Mouse (Mus musculus) brain, embryonic 14.5 days (tissue): ENCODE results near the gene Emilin3.

Experiments used
- CTCF ChIP-seq: fragments of 200-500 bp; IDR thresholded peaks from 2 replicates; pipeline ENCODE4 v1.5.1; 2012; ENCODE audit warnings: inconsistent platforms, mild to moderate bottlenecking, moderate library complexity, borderline replicate concordance; ENCODE audit not compliant: insufficient read depth, insufficient read length; ENCODE audit errors: extremely low read depth
- POLR2A ChIP-seq: fragments of 200-500 bp; IDR thresholded peaks from 2 replicates; pipeline ENCODE4 v1.6.1; 2012; ENCODE audit warnings: mild to moderate bottlenecking, inconsistent platforms, borderline replicate concordance; ENCODE audit not compliant: poor library complexity, insufficient read depth, insufficient read length, severe bottlenecking; ENCODE audit errors: extremely low read depth

DNA sequence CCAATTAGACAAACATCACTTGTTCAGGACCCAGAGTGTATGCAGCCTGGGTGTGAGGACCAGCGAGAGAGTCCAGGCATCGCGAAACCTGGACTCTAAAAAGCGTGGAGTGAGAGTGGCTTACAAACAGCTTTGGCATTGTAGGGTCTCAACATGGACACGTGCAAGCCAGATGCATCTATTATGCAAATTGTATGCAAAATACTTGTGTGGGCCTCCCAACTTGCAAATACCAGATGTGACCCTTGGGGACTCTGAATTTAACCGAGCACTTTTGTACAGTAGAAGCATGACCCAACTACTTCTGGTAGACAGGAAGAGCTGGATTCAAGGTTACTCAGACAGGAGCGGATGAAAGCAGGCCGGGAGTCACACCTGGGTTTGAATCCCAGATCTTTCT is 4.6 kb upstream of the Emilin3 start:
- TF ChIP-seq CTCF (no peak), POLR2A (no peak)
